Mouse (Mus musculus): ENCODE results near the gene Tsg101. TPM values are rescaled to one million over a fixed set of nuclear protein-coding genes. Genes with fewer than 3 reads are reported as not detected.
"Not testable (repeated sequence)": the region's sequence is repeated elsewhere in the genome, so short reads cannot be mapped to it uniquely, and the experiment has no call there.

The Tsg101 gene
- polyA plus RNA-seq (2017; shearing (Covaris generic)) = 100 to 1,000 TPM in 1 of 2 experiments, 10 to 100 TPM in 1; 85.8 to 103 TPM

DNA sequence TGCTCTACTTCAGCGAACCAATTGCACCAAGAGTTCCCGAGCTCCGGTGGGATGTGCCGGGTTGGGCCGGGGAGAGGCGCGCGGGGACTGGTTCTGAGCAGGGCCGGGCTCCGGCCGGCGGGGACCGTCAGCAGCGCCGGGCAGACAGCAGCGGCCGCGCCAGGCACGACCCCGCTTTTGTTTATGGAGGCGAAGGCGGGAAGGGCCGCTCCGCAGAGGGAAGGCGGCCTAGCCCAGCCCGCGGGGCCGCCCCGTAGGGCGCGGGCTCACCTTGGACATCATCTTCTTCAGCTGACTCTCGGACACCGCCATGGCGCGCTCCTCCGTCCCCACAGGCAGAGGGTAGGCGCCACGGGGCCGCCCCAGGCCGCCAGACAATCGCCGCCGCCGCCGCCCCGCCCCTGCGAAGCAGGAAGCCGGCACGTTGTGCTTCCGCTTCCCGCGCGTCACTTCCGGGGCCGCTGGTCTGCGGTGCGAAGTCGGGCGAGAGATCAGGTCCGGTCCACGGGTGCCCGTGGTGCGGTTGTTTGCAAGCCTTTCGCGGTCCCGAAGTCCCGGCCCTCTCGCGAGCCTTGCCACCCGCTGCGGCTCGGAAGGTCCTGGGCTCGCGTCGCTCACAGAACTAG is at the start of gene Tsg101:
TSS of gene Tsg101 (minus strand) at position 419 of the 626 bp plus-strand sequence.
- ATAC-seq = peak; percentile 93

DNA sequence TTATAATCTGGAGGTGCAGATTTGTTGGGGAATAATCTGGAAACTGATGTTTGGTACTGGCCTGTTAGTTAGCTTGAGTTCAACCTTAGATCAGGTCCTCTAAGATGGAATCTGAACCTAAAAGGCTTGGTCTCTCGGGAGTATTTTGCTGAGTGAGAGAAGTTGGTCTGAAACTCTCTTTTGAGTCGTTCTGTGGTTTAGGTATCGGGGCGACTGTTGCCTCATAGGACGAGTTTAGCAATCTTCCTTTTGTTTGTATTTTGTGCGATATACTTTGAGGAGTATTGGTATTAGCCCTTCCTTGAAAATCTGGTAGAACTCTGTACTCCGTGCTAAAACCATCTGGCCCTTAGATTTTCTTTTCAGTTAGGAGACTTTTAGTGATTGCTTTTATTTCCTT is 44.3 kb upstream of the Tsg101 start:
- ATAC-seq = no peak

DNA sequence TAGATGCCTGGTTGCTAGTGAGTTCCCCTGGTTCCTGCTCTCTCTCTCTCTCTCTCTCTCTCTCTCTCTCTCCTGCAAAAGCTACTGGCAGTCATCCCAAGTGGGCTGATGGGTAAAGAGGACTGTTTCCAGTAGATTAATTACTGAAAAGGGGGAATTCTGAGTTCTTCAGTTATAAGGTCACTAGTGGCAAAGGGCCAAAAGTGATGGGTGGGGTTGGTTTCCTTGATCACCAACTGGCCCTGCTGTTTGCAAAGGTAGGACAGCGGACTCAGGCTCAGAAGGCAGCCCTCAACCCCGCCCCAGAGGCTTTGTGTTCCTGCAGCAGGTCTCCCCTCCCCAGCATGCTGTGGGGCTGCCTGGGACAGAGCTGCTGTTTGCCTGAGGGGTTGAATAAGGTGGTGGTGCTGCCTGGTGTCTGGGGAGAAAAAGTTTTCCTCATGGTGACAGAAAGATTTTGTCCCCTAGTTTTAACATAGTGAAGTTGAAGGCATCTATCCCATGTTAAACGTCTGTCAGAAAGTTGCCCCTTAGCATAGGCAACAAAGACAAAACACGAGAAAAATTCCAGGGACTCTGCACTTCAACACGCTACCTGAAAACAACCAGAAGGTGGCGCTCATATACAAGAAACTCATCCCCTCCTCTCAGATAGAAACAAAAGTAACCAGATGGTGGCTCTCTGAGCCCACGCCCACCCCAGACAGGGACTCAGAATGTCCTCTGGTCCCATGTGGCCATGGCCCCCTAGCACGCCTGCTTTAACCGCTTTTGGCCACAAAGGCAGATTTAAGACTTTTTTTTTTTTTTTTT is 43.2 kb upstream of the Tsg101 start:
- peak; percentile 75 for ATAC-seq

DNA sequence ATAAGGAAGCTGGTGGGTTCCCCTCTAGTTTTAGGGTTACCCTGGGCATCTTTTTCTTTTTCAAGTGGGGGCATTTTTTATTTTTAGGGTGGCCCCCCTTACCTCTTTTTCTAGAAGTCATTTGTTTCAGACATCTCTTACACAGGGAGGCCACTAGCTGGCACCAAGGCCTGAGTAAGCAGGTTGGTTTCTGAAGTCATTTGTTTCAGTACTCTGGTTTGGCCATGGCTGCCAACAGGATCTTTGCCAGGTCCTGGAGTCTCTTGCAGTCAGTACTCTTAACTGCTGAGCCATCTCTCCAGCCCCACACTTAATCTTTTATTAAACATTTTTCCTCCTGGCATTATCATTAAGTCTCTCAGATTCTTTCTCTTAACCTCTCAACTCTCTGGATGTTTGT is 42.4 kb upstream of the Tsg101 start:
- ATAC-seq = no peak

DNA sequence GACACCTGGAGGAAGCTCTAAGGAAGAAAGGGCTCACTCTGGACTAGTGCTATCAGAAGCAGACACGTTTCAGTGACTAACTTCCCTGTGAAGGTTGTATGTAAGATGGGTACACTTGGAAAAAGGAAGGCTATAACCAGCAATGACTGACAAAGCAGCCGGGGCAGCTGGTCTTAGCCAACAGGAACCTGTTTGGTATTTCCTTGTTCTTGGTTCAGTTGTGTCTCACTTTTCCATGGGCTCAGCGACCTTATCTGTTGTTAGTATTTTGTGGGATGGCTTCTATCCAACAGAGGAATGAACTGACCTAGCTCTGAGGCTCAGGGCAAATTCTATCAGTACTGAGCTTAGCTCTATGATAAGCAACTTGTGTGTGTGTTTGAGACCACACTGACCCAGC is 41.2 kb upstream of the Tsg101 start:
- ATAC-seq = no peak

DNA sequence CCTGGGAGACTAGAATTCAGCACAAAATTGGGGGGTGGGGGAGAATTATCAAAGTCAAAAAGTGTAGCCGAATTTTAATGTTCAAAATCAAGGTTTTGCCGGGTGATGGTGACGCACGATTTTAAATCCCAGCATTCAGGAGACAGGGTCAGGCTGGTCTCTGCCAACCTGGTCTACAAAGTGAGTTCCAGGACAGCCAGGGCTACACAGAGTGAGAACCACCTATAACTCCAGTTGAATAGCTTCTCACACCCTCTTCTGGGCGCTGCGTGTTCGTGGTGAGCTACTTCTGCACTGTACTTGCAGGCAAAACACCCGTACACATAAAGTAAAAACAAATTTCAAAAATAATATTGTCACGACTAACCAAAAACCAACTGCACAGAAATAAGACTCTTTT is 39.1 kb upstream of the Tsg101 start:
- ATAC-seq = no peak

DNA sequence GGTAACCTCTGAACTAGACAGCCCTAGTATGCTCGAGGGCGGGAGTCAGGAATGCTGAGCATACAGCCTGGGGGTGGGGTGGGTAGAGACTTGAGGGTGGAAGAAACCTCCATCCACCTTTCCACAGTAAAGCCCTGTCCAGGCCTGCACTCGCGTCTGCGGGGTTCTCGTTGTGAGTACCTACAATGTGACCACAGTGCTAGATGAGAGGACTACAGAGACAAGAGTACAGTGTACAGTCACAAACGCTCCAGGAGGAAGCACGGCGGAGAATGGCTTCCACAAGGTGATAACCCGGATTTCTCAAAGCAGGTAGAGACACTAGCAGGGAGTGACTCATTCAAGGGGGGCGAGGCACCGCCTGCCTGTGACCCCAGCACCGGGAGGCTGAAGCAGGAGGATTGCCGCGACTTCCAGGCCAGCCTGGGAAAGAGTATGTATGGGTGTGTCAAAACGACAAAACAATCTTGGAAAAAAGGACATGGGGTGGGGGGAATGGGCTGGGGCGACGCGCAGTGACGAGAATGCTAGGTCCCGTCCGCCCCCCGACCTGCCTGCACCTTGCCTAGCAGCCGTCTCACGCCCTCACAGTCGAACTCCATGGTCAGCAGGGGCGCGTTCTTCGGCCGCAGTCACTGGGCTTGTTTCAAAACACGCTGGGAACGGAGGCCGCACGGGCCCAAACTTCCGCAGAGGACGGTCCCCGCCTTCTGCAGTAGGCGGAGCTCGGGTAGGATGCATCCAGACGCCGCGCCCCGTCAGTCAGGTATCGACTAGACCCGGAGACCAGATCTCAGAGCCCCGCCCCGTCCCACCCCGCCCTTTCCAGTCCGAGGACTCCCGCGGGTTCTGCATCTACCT is 38.3 kb upstream of the Tsg101 start, which contains the start of gene Uevld:
TSS of gene Uevld (minus strand) at position 697 of the 861 bp plus-strand sequence.
- ATAC-seq = peak; percentile 88

DNA sequence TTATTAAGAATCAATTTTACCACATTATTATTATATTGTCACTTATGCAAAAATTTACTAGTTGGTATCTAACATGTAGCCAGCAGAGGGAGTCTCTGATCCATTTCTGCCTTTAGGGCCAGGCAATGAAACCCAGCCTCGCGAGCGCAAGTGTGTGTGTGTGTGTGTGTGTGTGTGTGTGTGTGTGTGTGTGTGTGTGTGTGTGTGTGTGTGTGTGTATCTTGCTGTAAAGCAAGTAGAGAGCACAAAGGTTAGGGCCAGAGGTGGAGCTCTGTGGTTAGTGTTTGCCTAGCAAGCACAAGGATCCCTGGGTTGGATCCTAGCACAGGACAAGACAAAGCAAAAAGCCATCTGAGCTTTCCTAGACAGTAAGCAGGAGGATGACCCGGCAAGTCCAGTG is 16.1 kb upstream of the Tsg101 start:
- no peak for ATAC-seq

DNA sequence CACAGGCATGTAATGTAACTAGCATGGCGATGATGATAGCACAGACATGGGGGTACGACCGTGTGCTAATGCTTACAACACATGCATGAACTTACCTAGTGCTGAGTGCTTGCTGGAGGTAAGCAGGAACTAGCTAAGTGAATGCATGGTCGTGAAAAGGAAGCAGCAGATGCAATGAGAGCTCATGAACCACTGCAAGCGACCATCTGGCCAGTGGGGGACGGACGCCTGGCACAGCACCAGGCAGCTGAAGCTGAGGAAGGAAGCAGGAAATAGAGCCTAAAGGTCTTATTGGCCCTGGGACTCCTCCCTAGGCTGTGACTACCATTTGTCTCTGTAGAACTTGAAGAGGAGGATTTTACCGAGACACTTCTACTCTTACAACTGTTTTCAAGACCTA is 15.0 kb upstream of the Tsg101 start:
- ATAC-seq = no peak

DNA sequence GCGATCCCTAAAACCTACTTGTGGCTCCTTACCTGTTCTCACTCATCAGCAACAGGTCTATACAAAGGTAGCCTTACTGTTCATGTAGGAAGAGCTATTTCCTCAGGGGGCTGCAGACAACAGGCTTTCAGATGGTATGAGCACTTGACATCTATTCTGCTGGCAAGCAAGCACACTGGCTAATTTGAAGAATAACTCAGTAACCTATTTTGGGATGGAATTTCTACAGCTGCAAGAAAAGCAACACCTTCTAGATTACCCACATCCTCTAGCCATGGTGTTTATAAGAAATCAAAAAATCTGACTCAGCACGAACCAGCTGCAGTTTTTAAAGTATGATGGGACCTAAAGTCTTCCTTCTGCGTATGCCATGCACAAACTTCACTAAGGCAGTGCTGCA is 11.6 kb upstream of the Tsg101 start:
- ATAC-seq = no peak

DNA sequence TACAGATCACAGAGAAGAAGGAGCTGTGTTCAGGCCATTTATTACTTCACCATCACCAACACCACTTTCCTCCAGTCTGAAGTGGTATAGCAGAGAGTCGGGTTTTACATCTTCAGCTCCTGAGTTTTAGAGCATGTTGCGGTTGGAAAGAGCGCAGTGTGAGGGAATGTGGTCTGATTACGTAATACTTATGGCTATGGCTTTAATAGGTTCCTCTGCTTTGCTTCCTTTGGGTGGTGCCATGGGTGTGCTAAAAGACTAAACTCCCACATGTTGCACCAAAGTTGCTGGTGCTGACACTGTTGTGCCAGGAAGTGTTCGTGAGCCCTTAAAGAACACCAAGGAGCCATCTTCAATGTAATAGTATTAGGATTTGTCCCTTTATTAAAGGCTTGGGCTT is 8.5 kb upstream of the Tsg101 start:
- no peak for ATAC-seq

DNA sequence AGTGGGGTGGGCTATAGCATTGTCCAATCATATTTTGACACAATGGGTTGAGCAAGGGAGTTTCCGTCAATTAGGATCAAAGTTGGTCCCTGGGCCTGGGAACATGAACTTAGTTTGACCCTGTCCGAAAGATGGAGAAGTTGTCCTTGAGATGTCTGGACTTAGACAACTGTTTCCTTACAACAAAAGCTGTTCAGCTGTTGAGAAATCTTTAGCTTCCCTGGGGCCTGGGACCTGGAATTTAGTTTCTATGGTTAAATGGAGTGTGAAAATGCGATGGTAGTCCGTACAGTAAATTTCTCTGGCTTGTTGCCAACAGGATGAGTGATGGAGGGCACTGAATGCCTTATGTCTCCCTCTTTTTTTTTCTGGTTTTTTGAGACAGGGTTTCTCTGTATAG is 2.3 kb upstream of the Tsg101 start:
- ATAC-seq = no peak

DNA sequence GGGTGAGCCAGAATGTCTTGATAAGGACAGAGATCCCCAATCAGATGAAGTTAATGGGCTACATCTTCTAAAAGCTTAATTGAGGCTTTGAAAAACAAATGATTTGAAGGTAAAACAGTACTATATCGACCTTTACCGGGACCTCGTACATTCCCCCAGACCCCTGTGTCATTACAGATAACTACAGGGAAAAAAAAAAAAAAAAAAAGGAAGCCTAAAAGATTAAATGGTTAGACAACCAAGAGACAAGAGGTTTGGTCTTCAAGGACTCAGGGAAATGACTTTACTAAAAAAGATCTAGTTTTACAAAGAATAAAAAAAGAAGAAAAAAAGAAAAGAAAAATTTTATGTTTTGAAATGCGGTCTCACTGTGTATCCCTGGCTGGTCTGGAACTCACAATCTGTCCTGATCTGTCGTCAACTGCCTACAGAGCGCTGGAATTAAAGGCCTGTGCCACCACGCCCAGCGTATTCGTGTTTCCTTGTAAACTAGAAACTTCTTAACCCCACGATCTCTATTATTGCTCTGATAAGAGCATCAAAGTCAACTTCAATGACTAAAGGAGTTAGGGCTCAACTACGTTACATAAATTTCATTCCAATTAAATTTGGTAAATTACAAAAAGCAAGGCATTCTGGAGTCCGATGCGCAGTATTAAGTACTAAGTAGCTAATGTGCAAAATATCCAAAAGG is 944 bp downstream of the Tsg101 start:
- ATAC-seq = no peak

DNA sequence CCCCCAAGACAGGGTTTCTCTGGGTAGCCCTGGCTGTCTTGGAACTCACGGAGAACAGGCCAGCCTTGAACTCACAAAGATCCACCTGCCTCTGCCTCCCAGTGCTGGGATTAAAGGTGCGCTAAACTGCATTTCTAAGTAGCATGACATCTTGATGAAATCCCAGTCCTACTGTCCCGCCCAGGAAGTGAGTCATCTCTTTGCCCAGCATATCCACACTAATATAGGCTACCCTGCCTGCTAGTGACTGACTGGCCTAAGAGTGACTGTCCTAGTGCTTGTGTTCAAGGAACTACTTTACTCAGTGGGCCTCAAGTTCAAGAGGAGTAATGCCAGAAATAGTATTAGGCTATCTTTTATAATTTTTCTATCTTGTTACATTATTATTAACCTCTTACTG is 3.4 kb downstream of the Tsg101 start:
- no peak for ATAC-seq

DNA sequence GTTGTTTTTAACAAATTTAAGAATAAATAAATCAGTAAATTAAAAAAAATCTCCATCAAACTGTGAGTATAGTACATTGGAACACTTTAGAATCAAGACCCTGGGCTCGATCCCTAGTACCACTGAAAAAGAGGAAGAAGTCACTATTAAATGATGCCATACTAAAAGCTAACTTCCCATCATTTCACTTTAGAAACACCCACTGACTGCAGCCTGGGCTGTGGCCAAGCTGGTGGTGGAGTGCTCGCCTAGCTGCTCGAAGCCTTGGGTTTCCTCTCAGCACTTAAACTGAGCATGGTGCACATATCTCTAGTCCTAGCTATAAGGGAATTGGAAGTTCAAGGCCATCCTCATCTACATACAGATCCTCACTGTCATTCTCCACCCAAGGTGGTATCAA is 8.5 kb downstream of the Tsg101 start:
- ATAC-seq = no peak

DNA sequence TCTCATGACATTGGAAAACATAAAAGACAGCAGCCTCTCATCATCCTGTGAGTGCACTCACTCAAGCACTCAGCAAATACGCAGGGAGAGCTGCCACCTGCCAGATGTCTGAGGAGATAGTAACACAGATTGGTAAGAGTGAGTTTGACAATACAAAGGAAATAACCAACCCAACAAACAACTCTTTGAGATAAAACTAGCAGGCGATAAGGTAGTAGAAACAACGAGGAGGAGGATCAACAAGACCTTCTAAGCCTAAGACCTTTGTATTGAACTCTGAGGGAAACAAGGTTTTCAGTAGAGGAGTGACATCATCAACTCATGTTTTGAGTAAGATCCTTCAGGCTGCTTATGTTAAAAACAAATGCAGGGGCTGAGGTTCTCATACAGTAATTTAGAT is 20.4 kb downstream of the Tsg101 start:
- ATAC-seq = peak; percentile 73

DNA sequence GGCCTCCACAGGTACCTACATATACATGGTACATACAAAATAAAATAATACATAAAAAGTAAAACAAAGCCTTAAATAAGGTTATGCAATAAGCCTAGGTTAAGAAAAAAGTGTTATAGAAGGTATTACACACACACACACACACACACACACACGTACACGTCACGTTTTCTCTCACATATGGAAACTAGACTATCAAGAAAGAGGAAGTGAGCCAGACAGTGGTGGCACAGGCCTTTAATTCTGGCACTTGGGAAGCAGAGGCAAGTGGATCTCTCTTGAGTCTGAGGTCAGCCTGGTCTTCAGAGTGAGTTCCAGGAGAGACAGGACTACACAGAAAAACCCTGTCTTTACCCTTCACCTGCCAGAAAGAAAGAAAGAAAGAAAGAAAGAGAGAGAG is 24.3 kb downstream of the Tsg101 start:
- ATAC-seq = no peak

DNA sequence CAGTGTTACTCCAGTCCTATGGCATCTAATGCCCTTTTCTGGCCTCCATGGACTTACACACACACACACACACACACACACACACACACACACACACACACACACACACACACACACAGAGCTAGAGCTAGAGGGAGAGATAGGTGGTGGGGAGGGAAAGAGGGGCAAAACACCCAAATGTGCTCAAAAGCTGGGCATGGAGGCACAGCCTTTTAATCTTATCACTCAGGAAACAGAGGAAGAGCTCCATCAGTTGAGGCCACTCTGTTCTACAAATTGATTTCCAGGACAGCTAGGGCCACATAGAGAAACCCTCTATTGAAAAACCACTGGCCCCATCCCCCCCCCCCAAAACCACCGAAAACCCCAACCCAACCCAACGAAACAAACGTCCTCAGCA is 36.5 kb downstream of the Tsg101 start:
- ATAC-seq = no peak

DNA sequence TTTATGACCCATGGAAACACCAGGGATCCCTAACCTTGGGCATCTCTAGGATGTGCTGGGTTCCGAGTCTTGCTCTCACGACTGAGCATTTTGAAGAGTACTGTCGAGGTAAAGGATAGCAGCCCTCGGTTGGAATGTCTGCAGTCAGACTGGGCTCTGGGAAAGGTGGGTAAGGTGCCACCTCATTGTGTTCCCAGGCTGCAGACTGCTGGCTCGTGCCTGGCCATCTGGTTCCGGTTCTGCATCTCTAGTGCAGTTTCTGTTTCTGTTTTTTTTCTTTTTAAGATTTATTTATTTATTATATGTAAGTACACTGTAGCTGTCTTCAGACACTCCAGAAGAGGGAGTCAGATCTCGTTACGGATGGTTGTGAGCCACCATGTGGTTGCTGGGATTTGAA is 37.8 kb downstream of the Tsg101 start:
- ATAC-seq = not testable (repeated sequence)

DNA sequence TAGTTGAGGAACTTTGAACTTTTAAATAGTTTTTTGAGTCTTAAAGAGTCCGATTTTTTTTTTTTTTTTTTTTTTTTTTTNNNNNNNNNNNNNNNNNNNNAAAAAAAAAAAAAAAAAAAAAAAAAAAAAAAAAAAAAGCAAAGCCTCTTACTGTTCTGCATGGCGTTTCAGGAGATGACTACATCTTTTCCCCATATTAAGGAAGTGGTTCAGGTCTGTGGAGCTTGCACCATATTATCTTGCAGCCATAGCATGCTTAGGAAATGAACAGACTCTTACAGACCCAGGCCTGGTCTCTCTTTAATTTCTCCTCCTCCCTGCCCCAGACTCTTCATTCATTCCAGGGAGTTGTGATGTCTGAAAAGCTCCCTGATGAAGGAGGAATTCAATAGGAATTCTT is 38.8 kb downstream of the Tsg101 start:
- no peak for ATAC-seq

DNA sequence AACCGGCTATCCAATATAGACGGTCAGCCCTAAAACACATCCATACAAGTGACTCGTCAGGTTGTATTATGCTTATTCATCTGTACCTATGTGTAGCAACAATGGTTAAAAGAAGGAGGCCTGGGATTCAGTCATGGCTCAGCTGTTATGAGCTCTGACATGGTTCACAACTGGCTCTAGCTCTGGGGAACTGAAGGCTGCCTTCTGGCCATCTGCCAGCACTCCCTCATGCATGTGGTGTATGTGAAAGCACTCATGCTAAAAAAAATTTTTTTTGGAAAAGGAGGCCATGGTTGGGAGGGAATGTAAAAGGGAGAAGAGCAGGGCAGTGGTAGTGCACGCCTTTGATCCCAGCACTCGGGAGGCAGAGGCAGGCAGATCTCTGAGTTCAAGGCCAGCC is 39.9 kb downstream of the Tsg101 start:
- ATAC-seq = no peak

DNA sequence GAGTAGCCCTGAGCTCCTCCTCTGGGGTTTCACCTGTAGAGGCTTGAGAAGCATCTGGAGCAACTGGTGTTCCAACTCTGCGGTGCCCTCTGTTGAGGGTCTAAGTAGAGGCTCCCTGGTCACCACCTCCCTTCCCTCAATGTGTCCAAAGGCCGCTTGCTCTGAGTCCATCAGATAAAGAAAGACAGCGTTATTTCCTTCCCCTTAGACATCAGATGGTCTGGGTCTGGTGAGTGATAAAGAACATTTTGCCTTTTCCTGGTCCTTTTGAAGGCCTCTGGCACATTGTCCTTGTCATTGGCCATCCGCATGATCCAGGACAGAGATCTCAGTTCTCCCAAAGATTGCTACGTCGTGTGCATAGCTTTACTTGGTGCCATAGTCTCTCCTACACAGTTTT is 42.5 kb downstream of the Tsg101 start:
- no peak for ATAC-seq

DNA sequence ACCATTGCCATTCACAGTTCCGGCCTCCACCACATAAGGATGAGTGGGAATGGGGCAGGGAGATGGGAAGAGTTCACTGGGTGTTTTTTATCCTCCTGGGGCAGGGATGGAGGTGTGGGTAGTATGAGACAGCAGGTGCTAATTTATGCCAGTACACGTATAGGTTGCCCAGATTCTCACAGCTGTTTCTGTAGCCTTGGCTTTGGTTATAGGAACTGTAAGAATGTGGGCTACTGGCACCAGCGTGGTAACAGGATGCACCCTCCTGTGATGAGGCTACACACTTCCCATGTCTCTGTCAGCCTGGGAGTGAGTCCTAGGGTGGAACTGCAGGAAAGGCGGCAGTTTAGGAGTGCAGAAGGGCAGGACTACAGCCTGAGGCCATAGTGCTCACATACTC is 42.9 kb downstream of the Tsg101 start:
- no peak for ATAC-seq

All from activated CD4-positive, CD25-positive, alpha-beta regulatory T cell, adult 4 months (primary cell).